Mouse (Mus musculus) heart, adult 9 months (tissue): ENCODE results near the gene Agxt2.

Experiments used
- DNase-seq, 2 experiments: peaks; one replicate each; pipeline ENCODE4 v3.0.0; 2022; ENCODE audit warnings: low spot score in 2 of 2

Gene Agxt2

GRCm38 (mm10) chr15:10358039-10358948 lies at the start of gene Agxt2:
Agxt2 (plus strand) TSS chr15:10358532.
- no peak for DNase-seq

DNA sequence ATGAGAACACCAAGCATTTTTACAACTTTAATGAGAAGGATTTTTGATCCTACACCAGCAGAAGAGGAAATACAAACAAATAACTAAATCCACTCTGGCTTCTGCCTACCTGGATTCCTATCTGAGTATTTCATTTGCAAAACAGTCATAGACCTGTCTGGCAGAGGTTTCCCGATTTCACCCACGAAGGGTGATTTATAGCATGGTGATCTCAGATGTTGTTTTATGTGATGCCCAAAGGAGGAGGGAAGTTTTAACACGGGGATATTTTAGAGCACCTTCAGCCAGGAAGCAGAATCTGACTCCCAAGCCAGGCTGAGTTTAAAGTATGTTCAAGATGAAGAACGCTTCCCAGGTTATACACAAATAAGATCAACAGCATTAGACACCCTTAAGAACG lies 46.5 kb upstream of the Agxt2 start:
- no peak for DNase-seq

- DNase-seq: peak; percentile 7 to 50
Measured at GRCm38 (mm10) chr15:10313522-10314455, 44.5 kb upstream of the Agxt2 start.

DNA sequence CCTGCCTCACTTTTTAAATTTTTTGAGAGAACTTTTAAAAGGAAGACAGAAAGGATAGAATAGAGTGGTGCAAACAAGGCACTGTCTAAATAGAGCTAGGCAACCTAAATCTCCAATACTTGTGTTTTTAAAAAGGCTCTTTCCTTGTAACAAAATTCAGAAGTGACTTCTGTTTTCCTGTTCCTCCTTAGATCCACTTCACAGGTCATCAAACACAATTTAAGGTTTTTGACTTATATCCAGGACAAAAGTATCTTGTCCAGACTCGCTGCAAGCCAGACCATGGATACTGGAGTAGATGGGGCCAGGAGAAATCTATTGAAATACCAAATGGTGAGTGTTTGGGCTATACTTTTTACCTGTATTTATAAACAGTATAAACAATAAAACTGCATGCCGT lies 33.3 kb upstream of the Agxt2 start, which contains the start of gene Gm21973:
Gm21973 (plus strand) TSS at position 301 of the 400 bp plus-strand sequence.
- DNase-seq: no peak

- DNase-seq: no peak
Measured at GRCm38 (mm10) chr15:10330626-10331025, 27.7 kb upstream of the Agxt2 start.

DNA sequence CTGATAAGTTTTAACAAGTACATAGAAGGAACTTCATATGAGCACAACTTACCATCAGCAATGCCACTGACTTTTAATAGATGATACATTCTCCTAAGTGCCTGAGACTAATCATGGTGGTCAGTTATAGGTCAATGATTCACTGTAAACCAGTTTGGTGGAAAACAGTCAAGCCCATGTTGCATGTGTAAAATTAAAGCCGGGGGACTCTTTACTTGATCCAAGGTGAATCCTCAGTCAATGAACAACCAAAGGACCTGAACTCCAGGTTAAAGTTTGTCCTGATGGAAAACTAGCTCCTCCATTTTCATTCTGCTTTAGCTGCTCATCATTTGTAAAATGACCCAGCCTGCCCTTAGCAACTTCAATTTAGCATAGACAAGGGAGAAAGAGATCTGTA lies 25.8 kb upstream of the Agxt2 start:
- DNase-seq: no peak

DNA sequence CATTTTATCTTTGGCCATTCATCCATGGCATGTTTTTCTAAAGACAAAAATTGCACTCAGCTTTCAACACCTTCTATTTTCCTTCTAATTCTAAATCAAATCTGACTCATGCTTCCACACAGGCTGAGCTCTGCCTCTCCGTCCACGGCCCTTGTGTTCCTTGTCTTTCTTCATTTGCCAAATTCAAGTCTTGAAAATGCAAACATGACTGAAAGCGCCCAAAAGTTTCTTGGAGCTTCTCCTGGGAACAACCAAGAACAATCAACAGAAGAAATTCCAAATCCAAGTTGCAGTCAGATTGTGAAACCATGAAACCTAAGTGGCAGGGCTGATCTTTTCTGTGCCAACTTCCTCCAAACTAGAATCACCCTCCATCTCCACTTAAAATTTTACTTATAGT lies 19.7 kb upstream of the Agxt2 start:
- DNase-seq: peak; percentile 10 to 12

DNA sequence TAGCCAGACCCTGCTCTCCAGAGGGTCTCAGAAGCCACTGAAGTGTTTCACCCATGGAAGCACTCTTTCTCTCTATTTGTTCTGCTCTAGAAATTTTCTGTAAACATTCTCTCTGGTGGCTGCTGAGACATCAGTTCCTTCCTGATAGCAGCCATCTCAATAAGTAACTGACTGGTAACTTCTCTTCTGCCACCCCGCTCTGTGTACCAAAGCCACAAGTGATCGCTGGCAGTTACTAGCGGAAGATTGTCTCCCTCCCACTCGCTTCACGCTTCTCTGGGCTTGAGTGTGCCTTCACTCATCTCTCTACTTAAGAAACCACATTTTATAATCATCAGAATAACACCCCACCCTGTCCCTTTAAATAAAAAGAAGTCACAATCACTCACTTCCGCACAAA lies 11.3 kb upstream of the Agxt2 start:
- no peak for DNase-seq

- DNase-seq: no peak
Measured at GRCm38 (mm10) chr15:10366331-10366730, 8.0 kb downstream of the Agxt2 start.

DNA sequence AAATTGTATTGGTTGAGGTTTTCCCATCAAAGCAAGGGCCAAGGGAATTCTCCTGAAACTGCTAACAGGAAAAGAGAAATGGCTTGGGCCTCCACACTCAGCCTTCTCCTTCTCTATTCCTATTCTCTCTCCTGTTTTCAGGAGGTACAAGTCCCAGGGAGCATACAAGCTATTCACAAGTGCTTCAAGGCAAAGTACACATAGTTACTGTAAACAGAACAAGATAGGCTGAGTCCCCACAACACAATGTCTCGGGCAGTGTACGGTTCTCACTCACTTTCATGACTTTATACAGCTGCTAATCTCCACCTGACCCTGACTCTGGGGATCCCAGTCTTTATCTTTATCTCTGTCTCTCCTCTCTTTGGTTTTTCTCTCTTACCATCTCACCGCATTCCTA lies 17.1 kb downstream of the Agxt2 start:
- no peak for DNase-seq

- DNase-seq: no peak
Measured at GRCm38 (mm10) chr15:10378338-10378959, 20.1 kb downstream of the Agxt2 start.

DNA sequence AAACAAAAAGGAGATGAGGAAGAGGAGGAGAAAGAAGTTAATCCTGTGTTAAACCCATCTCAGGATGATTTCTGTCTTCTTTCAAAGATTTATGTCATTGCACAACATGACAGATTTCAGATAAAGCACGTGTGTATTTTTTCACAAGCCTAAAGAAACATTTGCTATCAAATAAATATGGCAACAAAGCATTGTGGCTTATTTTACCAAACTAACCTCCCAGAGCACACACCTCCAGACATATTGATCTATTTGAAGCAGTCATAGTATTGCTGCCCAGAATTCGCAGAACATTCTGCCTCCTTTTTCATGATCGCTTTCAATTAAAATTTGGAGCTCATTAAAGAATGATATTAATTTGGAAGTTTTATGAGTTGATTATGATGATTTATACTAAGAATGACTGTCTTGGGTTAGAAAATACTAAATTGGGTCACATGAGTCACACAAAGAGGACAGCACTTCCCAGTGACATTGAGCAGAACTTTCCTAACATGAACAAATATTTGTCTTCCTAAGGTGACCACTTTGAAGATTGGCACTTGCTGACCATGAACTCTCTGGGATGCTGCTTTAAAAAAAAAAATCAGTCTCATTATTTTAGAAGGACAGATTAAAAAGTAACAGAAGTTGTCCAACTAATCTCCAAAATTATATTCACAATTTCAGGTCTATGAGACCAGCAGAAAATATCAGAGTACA lies 21.6 kb downstream of the Agxt2 start:
- no peak for DNase-seq

GRCm38 (mm10) chr15:10387263-10387662 lies 28.9 kb downstream of the Agxt2 start:
- DNase-seq: no peak

DNA sequence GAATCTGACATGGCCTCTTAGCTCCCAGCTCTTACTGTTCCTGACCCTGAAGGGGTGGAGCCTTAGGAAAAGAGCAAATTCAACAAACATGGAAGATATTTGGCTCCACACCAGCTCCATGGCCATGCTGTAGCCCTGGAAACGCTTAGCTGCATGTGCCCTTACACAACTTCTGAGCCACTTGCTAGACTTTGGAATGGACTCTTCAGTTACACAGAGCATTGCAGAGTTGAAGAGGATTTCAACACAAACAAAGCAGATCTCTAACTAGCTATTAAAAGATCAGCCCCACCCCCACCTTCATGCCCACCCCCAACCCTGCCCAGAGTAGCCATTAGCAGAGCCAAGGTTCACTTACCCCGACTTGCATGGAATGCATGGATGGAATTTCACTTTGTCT lies 41.5 kb downstream of the Agxt2 start:
- DNase-seq: no peak

- no peak for DNase-seq
Measured at GRCm38 (mm10) chr15:10400415-10400814, 42.1 kb downstream of the Agxt2 start.

DNA sequence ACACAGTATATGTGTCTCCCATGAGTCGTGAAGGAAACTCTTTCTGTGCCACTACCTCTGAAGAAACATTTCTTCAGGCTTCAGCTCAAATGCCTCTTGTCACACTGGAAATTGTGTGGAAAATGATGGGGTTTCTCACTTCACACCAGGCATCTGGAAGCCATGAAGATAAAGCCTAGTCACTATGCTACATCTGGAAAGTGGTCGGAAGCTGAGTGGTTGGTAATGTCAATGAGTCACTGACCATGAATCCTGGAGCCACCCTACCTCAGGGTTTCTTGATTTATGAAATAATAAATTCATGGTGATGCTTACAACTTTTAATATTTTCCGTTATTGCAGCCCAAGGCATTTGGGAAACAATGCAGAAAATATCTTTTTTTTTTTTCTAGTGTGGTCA lies 51.5 kb downstream of the Agxt2 start:
- no peak for DNase-seq

DNA sequence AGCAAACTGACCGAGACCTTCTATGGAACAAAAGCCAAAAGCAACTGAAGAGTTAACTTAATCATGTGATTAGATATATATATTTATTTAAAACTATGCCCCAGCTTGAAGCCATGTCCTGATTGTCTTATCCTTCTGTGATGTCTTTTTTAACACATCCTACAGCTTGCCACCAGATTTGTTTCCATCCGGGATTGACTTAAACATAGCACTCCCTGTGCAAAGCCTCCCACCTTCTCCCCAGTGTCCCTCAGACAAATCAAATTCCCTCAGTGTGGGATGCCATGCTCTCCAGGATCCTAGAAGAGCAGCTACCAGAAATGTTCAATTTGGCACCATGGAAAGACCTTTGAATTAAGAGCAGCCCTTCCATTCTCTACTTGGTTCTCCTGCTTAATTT lies 52.5 kb downstream of the Agxt2 start:
- DNase-seq: no peak

- DNase-seq: no peak
Measured at GRCm38 (mm10) chr15:10413656-10414055, 55.3 kb downstream of the Agxt2 start.

GRCm38 (mm10) chr15:10421138-10421784 lies 62.9 kb downstream of the Agxt2 start:
- DNase-seq: no peak

GRCm38 (mm10) chr15:10421785-10422144 lies 63.4 kb downstream of the Agxt2 start:
- DNase-seq: no peak

GRCm38 (mm10) chr15:10426124-10426523 lies 67.8 kb downstream of the Agxt2 start:
- DNase-seq: no peak
